Mouse (Mus musculus): ENCODE measurements around the gene Pdzd8. TPM values are rescaled to one million over a fixed set of nuclear protein-coding genes. Genes with fewer than 3 reads are reported as not detected.

The Pdzd8 gene
- polyA plus RNA-seq (2016; fragmentation: Nextera tagmentation; extraction: Ambion mirVana): 15.0 and 15.9 TPM in 2 replicates

DNA sequence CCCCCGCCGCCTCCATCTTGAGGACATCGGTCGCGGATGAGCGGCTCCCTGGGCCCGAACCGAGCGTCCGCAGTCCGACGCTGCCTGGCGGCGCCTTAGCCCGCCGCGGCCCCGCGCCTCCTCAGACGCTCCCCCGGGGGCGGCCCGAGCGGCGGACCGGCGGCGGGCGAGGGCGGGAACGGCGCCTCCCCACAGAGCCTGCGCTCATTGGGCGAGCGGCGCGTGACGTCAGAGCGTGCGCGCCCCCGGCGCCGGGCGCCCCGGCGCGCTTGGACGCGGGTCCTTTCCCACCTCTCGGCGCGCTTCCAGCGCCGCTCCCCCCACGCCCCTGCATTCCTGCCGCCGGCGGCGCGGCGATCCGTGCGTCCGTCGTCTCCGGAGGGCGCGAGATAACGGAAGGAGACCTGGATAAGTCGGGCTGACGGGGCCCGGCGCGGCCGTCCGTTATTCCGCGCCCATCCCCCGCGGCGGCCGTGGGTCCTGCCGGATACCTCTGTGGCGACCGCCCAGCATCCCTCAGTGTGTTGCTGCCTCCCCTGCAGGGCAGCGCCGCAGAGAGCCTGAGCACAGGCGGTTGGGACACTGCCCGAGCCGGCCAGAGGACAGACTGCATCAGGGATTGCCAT lies at the start of gene Pdzd8:
Gene Pdzd8 (minus strand): TSS at position 123 of the 626 bp plus-strand sequence.
- ATAC-seq (ENCODE audit: low FRiP score): peak; percentile 96
- Histone ChIP-seq H3K4me3 (replicated peaks) (peak within 1 kb of the TSS; percentile 92), H3K4me2 (peak within 1 kb of the TSS; percentile 88), H3K9ac (peak within 1 kb of the TSS; percentile 92), H3K27ac (peak within 1 kb of the TSS; percentile 93), H3K36me3 (replicated peaks) (no peaks in the 10 kb centered on the region), H3K9me3 (no peaks in the 10 kb centered on the region), H3K4me1 (peaks cover 39% of the 10 kb centered on the region), H3K27me3 (no peaks in the 10 kb centered on the region)
- WGBS: under 1% methylated on average over 83 of the region's 91 CpGs

DNA sequence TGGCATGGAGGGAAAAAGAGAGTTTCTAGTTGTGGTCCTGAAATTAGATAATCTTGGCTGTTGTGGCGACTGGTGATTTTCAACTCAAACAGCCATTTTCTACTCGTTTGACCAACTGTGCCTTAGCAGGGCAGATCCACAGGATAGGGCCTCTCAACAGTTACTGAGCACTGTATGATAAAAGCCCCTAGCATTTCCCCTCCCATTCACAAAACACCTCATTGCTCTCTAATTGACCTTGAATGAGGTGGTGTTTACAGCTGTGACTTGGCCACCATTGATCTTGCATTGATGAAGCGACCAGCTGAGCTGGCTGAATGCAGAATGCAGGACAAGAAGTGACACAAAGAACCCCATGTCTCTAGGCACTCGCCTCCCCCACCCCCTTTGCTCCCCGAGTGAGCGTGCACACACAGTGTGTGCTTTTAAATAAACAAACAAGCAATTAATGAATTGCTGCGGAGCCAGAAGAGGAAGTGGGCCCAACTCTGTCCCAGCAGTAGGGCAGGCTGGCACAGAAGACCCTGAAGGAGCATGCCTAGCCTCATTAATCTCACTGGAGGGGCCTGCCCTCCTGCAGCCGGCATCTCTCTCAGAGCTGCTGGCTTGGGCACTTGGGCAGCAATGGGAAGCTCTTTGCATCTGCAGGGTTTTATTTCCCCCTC lies 48.3 kb upstream of the Pdzd8 start:
- ATAC-seq (ENCODE audit: low FRiP score): no peak
- Histone ChIP-seq H3K9ac (no peak overlapping the region), H3K4me1 (peaks cover 14% of the 10 kb centered on the region), H3K4me2 (no peak overlapping the region), H3K36me3 (replicated peaks) (no peaks in the 10 kb centered on the region), H3K4me3 (replicated peaks) (no peak overlapping the region), H3K27me3 (peaks cover 66% of the 10 kb centered on the region), H3K9me3 (no peaks in the 10 kb centered on the region), H3K27ac (0 out of 2 replicates have a peak overlapping the region, but pooled peaks have one; percentile 9)
- 13% methylated on average over 8 of the region's 8 CpGs for WGBS

- Histone ChIP-seq H3K27me3 (peaks cover 34% of the 10 kb centered on the region), H3K4me2 (peak overlapping the region; percentile 39), H3K4me1 (peaks cover 21% of the 10 kb centered on the region), H3K36me3 (replicated peaks) (no peaks in the 10 kb centered on the region), H3K9ac (no peak overlapping the region), H3K4me3 (replicated peaks) (peak overlapping the region; percentile 17; the same call in 1 of the 2 replicates), H3K9me3 (no peaks in the 10 kb centered on the region), H3K27ac (peak overlapping the region; percentile 27; the same call in 1 of the 2 replicates)
- ATAC-seq (ENCODE audit: low FRiP score): peak; percentile 59
- 4% methylated on average over 15 of the region's 15 CpGs for WGBS
Observed at GRCm38 (mm10) chr19:59388847-59389606, 43.4 kb upstream of the Pdzd8 start.

DNA sequence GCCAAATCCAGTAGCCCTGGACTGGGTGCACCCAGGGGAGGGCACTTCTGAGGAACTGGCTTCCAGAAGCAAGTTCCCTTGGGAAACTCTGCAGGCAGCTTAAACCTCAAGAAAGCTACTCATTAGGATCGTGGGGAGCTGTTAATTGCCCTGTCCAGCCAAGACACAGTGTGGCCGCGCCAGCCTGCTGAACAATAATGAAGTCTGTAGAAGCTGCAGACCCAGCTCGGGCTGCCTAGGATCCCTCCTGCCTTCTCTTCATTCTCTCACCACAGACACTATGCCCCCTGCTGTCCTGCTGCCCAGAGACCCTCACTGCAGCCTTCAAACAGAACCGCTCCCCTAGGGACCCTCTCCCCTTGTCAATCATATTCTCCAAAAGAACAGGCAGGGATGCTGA lies 42.8 kb upstream of the Pdzd8 start:
- peak; percentile 67; the same call in 1 of the 2 replicates for ATAC-seq (ENCODE audit: low FRiP score)
- H3K4me1 ChIP-seq: peaks cover 15% of the 10 kb centered on the region
- H3K4me3 ChIP-seq (replicated peaks): 0 out of 2 replicates have a peak overlapping the region, but pooled peaks have one; percentile 17
- H3K9me3 ChIP-seq: no peaks in the 10 kb centered on the region
- 2% methylated on average over 5 of the region's 5 CpGs for WGBS
- no peak overlapping the region for H3K9ac ChIP-seq
- H3K27me3 ChIP-seq: peaks cover 34% of the 10 kb centered on the region
- H3K27ac ChIP-seq: peak overlapping the region; percentile 27; the same call in 1 of the 2 replicates
- H3K4me2 ChIP-seq: peak overlapping the region; percentile 39
- no peaks in the 10 kb centered on the region for H3K36me3 ChIP-seq (replicated peaks)

- H3K9me3 ChIP-seq: no peaks in the 10 kb centered on the region
- peaks cover 15% of the 10 kb centered on the region for H3K4me1 ChIP-seq
- 62% methylated on average over 1 of the region's 1 CpGs for WGBS
- H3K4me2 ChIP-seq: no peak overlapping the region
- H3K27me3 ChIP-seq: peaks cover 25% of the 10 kb centered on the region
- no peak overlapping the region for H3K9ac ChIP-seq
- H3K4me3 ChIP-seq (replicated peaks): no peak overlapping the region
- ATAC-seq (ENCODE audit: low FRiP score): no peak
- H3K27ac ChIP-seq: no peak overlapping the region
- no peaks in the 10 kb centered on the region for H3K36me3 ChIP-seq (replicated peaks)
Observed at GRCm38 (mm10) chr19:59387178-59387577, 41.6 kb upstream of the Pdzd8 start.

- no peak overlapping the region for H3K4me2 ChIP-seq
- H3K36me3 ChIP-seq (replicated peaks): no peaks in the 10 kb centered on the region
- no peaks in the 10 kb centered on the region for H3K9me3 ChIP-seq
- H3K4me1 ChIP-seq: peaks cover 15% of the 10 kb centered on the region
- H3K27me3 ChIP-seq: peaks cover 6% of the 10 kb centered on the region
- no peak overlapping the region for H3K9ac ChIP-seq
- no peak overlapping the region for H3K27ac ChIP-seq
- ATAC-seq (ENCODE audit: low FRiP score): no peak
- H3K4me3 ChIP-seq (replicated peaks): no peak overlapping the region
- 92% methylated on average over 7 of the region's 7 CpGs for WGBS
Observed at GRCm38 (mm10) chr19:59384582-59385495, 39.3 kb upstream of the Pdzd8 start.

DNA sequence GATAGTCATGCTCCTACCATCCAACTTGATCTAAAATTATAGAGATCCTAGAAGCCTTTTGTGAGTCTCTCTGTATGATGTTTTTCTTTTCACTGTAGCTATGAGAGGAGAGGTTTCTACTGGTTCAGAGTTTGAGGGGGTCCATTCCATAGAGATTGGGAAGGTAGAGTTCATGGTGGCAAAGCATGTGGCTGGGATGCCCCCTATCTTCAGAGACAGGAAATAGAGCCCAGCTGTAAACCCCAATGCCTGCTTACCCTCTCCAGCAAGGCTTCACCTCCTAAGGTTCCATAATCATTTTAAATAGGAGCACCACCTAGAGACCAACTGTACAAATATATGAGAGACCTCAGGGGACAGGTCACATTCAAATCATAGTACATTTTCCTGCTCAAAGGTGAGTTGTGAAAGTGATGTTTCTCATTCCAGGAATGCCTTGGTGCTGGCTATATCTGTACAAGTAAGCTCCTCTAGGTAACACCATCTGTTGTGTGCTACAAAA lies 36.9 kb upstream of the Pdzd8 start:
- H3K4me1 ChIP-seq: no peaks in the 10 kb centered on the region
- no peaks in the 10 kb centered on the region for H3K9me3 ChIP-seq
- no peaks in the 10 kb centered on the region; the same call in 1 of the 2 replicates for H3K27me3 ChIP-seq
- H3K9ac ChIP-seq: no peak overlapping the region
- ATAC-seq (ENCODE audit: low FRiP score): no peak
- no peak overlapping the region for H3K4me2 ChIP-seq
- H3K36me3 ChIP-seq (replicated peaks): no peaks in the 10 kb centered on the region
- H3K27ac ChIP-seq: no peak overlapping the region
- H3K4me3 ChIP-seq (replicated peaks): no peak overlapping the region

GRCm38 (mm10) chr19:59379995-59380394 lies 34.4 kb upstream of the Pdzd8 start:
- H3K4me2 ChIP-seq: no peak overlapping the region
- no peaks in the 10 kb centered on the region for H3K36me3 ChIP-seq (replicated peaks)
- no peak overlapping the region for H3K27ac ChIP-seq
- no peaks in the 10 kb centered on the region for H3K9me3 ChIP-seq
- H3K4me3 ChIP-seq (replicated peaks): no peak overlapping the region
- ATAC-seq (ENCODE audit: low FRiP score): no peak
- H3K4me1 ChIP-seq: no peaks in the 10 kb centered on the region
- no peak overlapping the region for H3K9ac ChIP-seq
- 58% methylated on average over 1 of the region's 1 CpGs for WGBS
- no peaks in the 10 kb centered on the region; the same call in 1 of the 2 replicates for H3K27me3 ChIP-seq

DNA sequence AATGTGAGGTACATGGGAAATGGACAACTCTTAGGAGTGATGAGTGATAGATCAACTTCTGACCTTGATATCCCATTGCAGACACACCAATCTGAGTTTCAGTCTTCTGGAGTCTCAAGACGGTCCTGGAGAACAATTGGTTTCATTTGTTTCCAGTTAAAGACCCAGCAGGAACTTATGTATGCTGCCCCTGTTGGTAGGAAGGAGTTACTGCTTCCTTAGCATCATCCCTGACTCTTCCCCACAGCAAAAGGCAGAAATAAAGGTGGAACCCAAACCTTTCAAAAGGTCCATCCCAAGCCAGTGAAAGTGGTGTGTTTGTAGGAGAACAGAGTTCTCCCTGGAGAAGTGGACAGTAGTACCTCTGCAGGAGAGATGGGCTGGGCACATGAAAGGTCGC lies 30.9 kb upstream of the Pdzd8 start:
- no peaks in the 10 kb centered on the region for H3K9me3 ChIP-seq
- H3K4me2 ChIP-seq: no peak overlapping the region
- no peak overlapping the region for H3K27ac ChIP-seq
- WGBS: 79% methylated on average over 2 of the region's 2 CpGs
- no peaks in the 10 kb centered on the region for H3K4me1 ChIP-seq
- no peak overlapping the region for H3K4me3 ChIP-seq (replicated peaks)
- H3K27me3 ChIP-seq: no peaks in the 10 kb centered on the region; the same call in 1 of the 2 replicates
- H3K9ac ChIP-seq: no peak overlapping the region
- H3K36me3 ChIP-seq (replicated peaks): no peaks in the 10 kb centered on the region
- no peak for ATAC-seq (ENCODE audit: low FRiP score)

GRCm38 (mm10) chr19:59374940-59375339 lies 29.4 kb upstream of the Pdzd8 start:
- Histone ChIP-seq H3K4me1 (no peaks in the 10 kb centered on the region), H3K27ac (no peak overlapping the region), H3K4me3 (replicated peaks) (no peak overlapping the region), H3K36me3 (replicated peaks) (no peaks in the 10 kb centered on the region), H3K4me2 (no peak overlapping the region), H3K9ac (no peak overlapping the region), H3K27me3 (no peaks in the 10 kb centered on the region; the same call in 1 of the 2 replicates), H3K9me3 (no peaks in the 10 kb centered on the region)
- 85% methylated on average over 6 of the region's 6 CpGs for WGBS
- no peak for ATAC-seq (ENCODE audit: low FRiP score)

GRCm38 (mm10) chr19:59372928-59373327 lies 27.3 kb upstream of the Pdzd8 start:
- 78% methylated on average over 4 of the region's 4 CpGs for WGBS
- Histone ChIP-seq H3K27ac (no peak overlapping the region), H3K4me2 (no peak overlapping the region)

More at GRCm38 (mm10) chr19:59372928-59373327, 27.3 kb upstream of the Pdzd8 start:
- ATAC-seq (ENCODE audit: low FRiP score): no peak
- H3K9me3 ChIP-seq: no peaks in the 10 kb centered on the region
- H3K4me1 ChIP-seq: no peaks in the 10 kb centered on the region
- H3K27me3 ChIP-seq: no peaks in the 10 kb centered on the region
- H3K36me3 ChIP-seq (replicated peaks): no peaks in the 10 kb centered on the region
- no peak overlapping the region for H3K9ac ChIP-seq
- no peak overlapping the region for H3K4me3 ChIP-seq (replicated peaks)

All from forebrain, embryonic 12.5 days (tissue).